In the genomic region with DNA sequence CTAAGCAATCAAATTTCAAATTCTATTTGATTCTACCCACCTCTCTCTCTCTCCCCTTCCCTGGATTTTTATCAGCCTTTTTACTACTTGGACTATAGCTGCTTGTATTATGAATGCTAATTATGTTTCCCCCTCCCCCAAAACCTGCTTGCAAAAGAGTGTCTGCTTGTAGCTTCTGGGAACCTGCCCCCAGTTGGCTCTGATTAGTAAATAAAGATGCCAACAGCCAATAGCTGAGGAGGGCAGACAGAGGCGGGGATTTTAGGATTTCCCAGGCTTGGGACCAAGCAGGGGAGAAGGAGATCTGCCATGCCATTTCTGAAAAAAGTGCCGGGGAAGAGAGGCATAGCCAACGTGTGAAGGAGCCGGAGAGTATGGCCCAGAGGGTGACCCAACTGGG, we compare ENCODE assay signal across 20 mouse cellular contexts.
"Had no signal": no experiment of that assay in that cellular context is flagged by ENCODE, and none has a peak within 500 bp of the region (broad histone marks: within the 10 kb centered on the region; RNA-seq: fewer than 3 reads in every experiment).

No protein-coding gene starts in this region.

- H3K9ac ChIP-seq: limb, embryonic 12.5 days; limb, embryonic 15.5 days; liver, embryonic 14.5 days; liver, postnatal 0 days; lung, embryonic 14.5 days; midbrain, embryonic 12.5 days; neural tube, embryonic 13.5 days; stomach, embryonic 15.5 days had no signal

- H3K4me2 ChIP-seq: limb, embryonic 12.5 days; limb, embryonic 15.5 days; liver, embryonic 11.5 days; lung, embryonic 14.5 days; midbrain, embryonic 12.5 days; neural tube, embryonic 13.5 days; stomach, embryonic 15.5 days had no signal

- H3K27me3 ChIP-seq: limb, embryonic 12.5 days; limb, embryonic 15.5 days; midbrain, embryonic 12.5 days; neural tube, embryonic 13.5 days; stomach, embryonic 15.5 days had no signal

- H3K27ac ChIP-seq: limb, embryonic 12.5 days; limb, embryonic 15.5 days; liver, embryonic 14.5 days; macrophage; midbrain, embryonic 12.5 days; neural tube, embryonic 13.5 days; stomach, embryonic 15.5 days had no signal

- ATAC-seq: liver, postnatal 0 days; lung, postnatal 0 days had no signal

- H3K4me3 ChIP-seq: limb, embryonic 12.5 days; limb, embryonic 15.5 days; midbrain, embryonic 12.5 days; myocyte; neural tube, embryonic 13.5 days; stomach, embryonic 15.5 days had no signal

- H3K36me3 ChIP-seq: limb, embryonic 12.5 days; limb, embryonic 15.5 days; midbrain, embryonic 12.5 days; neural tube, embryonic 13.5 days; stomach, embryonic 15.5 days had no signal

- H3K4me1 ChIP-seq: limb, embryonic 12.5 days; limb, embryonic 15.5 days; neural tube, embryonic 13.5 days; stomach, embryonic 15.5 days had no signal

- H3K9me3 ChIP-seq: limb, embryonic 12.5 days; limb, embryonic 15.5 days; midbrain, embryonic 12.5 days; neural tube, embryonic 13.5 days; stomach, embryonic 15.5 days had no signal

- DNase-seq: kidney, adult 9 months; kidney, postnatal 14 days; kidney, postnatal 4 days; left cerebral cortex, postnatal 4 days; liver, postnatal 0 days; lung, embryonic 14.5 days; retina, postnatal 1 day; right cerebral cortex, postnatal 25 days; spleen, adult 18-20 months; thymus, postnatal 36 days had no signal
